Mouse (Mus musculus) c-Kit-positive CD71-negative TER-119-negative erythroid progenitor cells, embryonic 14.5 days (primary cell): Measurements from ENCODE around the gene Gm29582.
"Not testable (repeated sequence)": the region's sequence is repeated elsewhere in the genome, so short reads cannot be mapped to it uniquely, and the experiment has no call there.

Experiments used
- DNase-seq: peaks from one replicate; pipeline ENCODE4 v3.0.0-alpha.2; 2013; ENCODE audit warnings: low read depth

Gm29582 gene

DNA sequence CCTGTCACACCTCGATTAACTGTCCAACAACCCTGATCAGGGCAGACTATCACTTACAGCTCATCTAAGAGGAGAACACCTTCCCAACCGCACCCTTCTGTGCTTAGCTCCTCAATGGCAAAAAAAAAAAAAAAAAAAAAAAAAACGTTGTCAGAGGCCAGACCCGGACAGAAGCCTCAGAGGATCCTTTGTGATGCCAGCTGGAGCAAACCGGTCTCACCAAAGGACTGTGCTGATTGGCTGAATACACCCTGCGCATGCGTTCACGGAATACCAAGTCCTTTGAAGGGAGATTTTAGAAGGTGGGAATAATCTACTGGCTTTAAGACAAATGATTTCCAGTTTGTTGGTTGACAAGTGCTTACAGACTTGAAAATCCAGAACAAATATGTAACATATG, at the start of gene Gm29582:
Gm29582 (minus strand) TSS at position 101 of the 400 bp plus-strand sequence.
- not testable (repeated sequence) for DNase-seq
